Mouse (Mus musculus) CH12.LX (cell line): ENCODE measurements around the gene Cacng6. TPM values are rescaled to one million over a fixed set of nuclear protein-coding genes. Genes with fewer than 3 reads are reported as not detected.

Experiments used
- DNase-seq: peaks from one replicate; pipeline ENCODE4 v3.0.0-alpha.2; 2013; ENCODE audit errors: extremely low read depth
- H3K27ac ChIP-seq: 2 replicates; pipeline ENCODE4 v1.5.1; 2012; ENCODE audit warnings: low read depth, mild to moderate bottlenecking, control low read depth, moderate library complexity; ENCODE audit not compliant: insufficient read depth
- H3K27me3 ChIP-seq: replicated peaks from 2 replicates; pipeline ENCODE3; 2012; ENCODE audit warnings: inconsistent platforms
- H3K36me3 ChIP-seq, 2 experiments: replicated peaks in 1 of 2; 2 replicates each; pipeline versions ENCODE3 to v1.6.1; 2012; ENCODE audit warnings: inconsistent platforms in 1 of 2, low read length in 1 of 2, mild to moderate bottlenecking in 1 of 2, mixed read lengths in 1 of 2, moderate library complexity in 1 of 2; ENCODE audit not compliant: control insufficient read depth in 1 of 2, insufficient read depth in 1 of 2
- H3K4me1 ChIP-seq, 2 experiments: 2 replicates each; pipeline ENCODE4 v1.6.1; 2012; ENCODE audit warnings: inconsistent platforms in 1 of 2, moderate library complexity in 1 of 2; ENCODE audit not compliant: insufficient read depth in 2 of 2, control insufficient read depth in 1 of 2
- H3K4me2 ChIP-seq: 2 replicates; pipeline ENCODE4 v1.6.1; 2012; ENCODE audit warnings: low read depth, mild to moderate bottlenecking, control low read depth; ENCODE audit not compliant: poor library complexity, insufficient read depth, severe bottlenecking
- H3K4me3 ChIP-seq, 3 experiments: fragments of 150-350 bp in 1 of 3; sonication (generic) in 1 of 3; replicated peaks in 1 of 3; 2 replicates each; pipeline versions ENCODE3 to v1.5.1; 2011 to 2012; ENCODE audit warnings: low read depth in 2 of 3, low read length in 2 of 3, mild to moderate bottlenecking in 2 of 3, moderate library complexity in 2 of 3, control low read depth in 1 of 3, improper control_type of control experiment in 1 of 3, inconsistent platforms in 1 of 3, mixed read lengths in 1 of 3; ENCODE audit not compliant: poor library complexity in 1 of 3
- H3K79me2 ChIP-seq: replicated peaks from 2 replicates; pipeline ENCODE4 v1.6.1; 2012; ENCODE audit warnings: mild to moderate bottlenecking, moderate library complexity; ENCODE audit not compliant: control insufficient read depth, poor library complexity, insufficient read depth, severe bottlenecking; ENCODE audit errors: extremely low read depth
- H3K9ac ChIP-seq: 2 replicates; pipeline ENCODE4 v1.6.1; 2012; ENCODE audit warnings: low read depth, mild to moderate bottlenecking, control low read depth, moderate library complexity; ENCODE audit not compliant: insufficient read depth
- H3K9me3 ChIP-seq: replicated peaks from 2 replicates; pipeline ENCODE3; 2012; ENCODE audit warnings: low read length, inconsistent platforms, mixed read lengths
- BHLHE40 ChIP-seq: IDR thresholded peaks from 2 replicates; pipeline ENCODE4 v1.6.1; 2011; ENCODE audit warnings: mild to moderate bottlenecking, low read depth, low read length, improper control_type of control experiment
- CHD1 ChIP-seq: IDR thresholded peaks from 2 replicates; pipeline ENCODE4 v1.6.1; 2012; ENCODE audit warnings: low read depth, low read length, improper control_type of control experiment, inconsistent platforms
- EP300 ChIP-seq: IDR thresholded peaks from 2 replicates; pipeline ENCODE4 v1.6.1; 2011; ENCODE audit warnings: low read length, improper control_type of control experiment
- ETS1 ChIP-seq: conservative IDR thresholded peaks from 2 replicates; pipeline ENCODE4 v1.6.1; 2012; ENCODE audit warnings: low read depth, mild to moderate bottlenecking, inconsistent platforms, low read length, improper control_type of control experiment, moderate library complexity
- GABPA ChIP-seq: IDR thresholded peaks from 2 replicates; pipeline ENCODE4 v1.6.1; 2012; ENCODE audit warnings: low read depth, low read length, improper control_type of control experiment, inconsistent platforms; ENCODE audit not compliant: insufficient replicate concordance
- HCFC1 ChIP-seq: IDR thresholded peaks from 2 replicates; pipeline ENCODE4 v1.6.1; 2012; ENCODE audit warnings: low read depth, mild to moderate bottlenecking, inconsistent platforms, low read length, improper control_type of control experiment
- IRF4 ChIP-seq: IDR thresholded peaks from 2 replicates; pipeline ENCODE4 v1.6.1; 2014; ENCODE audit warnings: low read depth, mild to moderate bottlenecking, inconsistent platforms, low read length, improper control_type of control experiment
- JUN ChIP-seq: IDR thresholded peaks from 2 replicates; pipeline ENCODE4 v1.6.1; 2011; ENCODE audit warnings: low read depth, mild to moderate bottlenecking, low read length, improper control_type of control experiment, moderate library complexity; ENCODE audit not compliant: insufficient read depth
- JUND ChIP-seq: conservative IDR thresholded peaks from 2 replicates; pipeline ENCODE4 v1.6.1; 2011; ENCODE audit warnings: low read depth, low read length, improper control_type of control experiment
- KAT2A ChIP-seq: IDR thresholded peaks from 2 replicates; pipeline ENCODE4 v1.6.1; 2012; ENCODE audit warnings: low read length, improper control_type of control experiment, inconsistent platforms; ENCODE audit not compliant: insufficient replicate concordance
- MAFK ChIP-seq: IDR thresholded peaks from 2 replicates; pipeline ENCODE4 v1.6.1; 2011; ENCODE audit warnings: low read length, improper control_type of control experiment; ENCODE audit not compliant: insufficient replicate concordance
- MAX ChIP-seq: IDR thresholded peaks from 2 replicates; pipeline ENCODE4 v1.6.1; 2011; ENCODE audit warnings: low read length, improper control_type of control experiment
- MAZ ChIP-seq: IDR thresholded peaks from 2 replicates; pipeline ENCODE4 v1.6.1; 2012; ENCODE audit warnings: low read depth, mild to moderate bottlenecking, inconsistent platforms, low read length, improper control_type of control experiment, moderate library complexity
- MEF2A ChIP-seq: IDR thresholded peaks from 2 replicates; pipeline ENCODE4 v1.6.1; 2014; ENCODE audit warnings: low read depth, mild to moderate bottlenecking, inconsistent platforms, low read length, improper control_type of control experiment, borderline replicate concordance
- MXI1 ChIP-seq: IDR thresholded peaks from 2 replicates; pipeline ENCODE4 v1.6.1; 2011; ENCODE audit warnings: mild to moderate bottlenecking, low read depth, low read length, improper control_type of control experiment
- MYC ChIP-seq: IDR thresholded peaks from 2 replicates; pipeline ENCODE4 v1.6.1; 2011; ENCODE audit warnings: low read depth, mild to moderate bottlenecking, improper control_type of control experiment, low read length
- NELFE ChIP-seq: IDR thresholded peaks from 2 replicates; pipeline ENCODE4 v1.6.1; 2011; ENCODE audit warnings: low read depth, low read length, improper control_type of control experiment
- NRF1 ChIP-seq: IDR thresholded peaks from 2 replicates; pipeline ENCODE4 v1.6.1; 2014; ENCODE audit warnings: low read depth, mild to moderate bottlenecking, inconsistent platforms, low read length, improper control_type of control experiment, moderate library complexity
- POLR2A ChIP-seq: IDR thresholded peaks from 2 replicates; pipeline ENCODE4 v1.6.1; 2011; ENCODE audit warnings: low read depth, mild to moderate bottlenecking, improper control_type of control experiment, low read length
- RCOR1 ChIP-seq: conservative IDR thresholded peaks from 2 replicates; pipeline ENCODE4 v1.6.1; 2012; ENCODE audit warnings: low read depth, mild to moderate bottlenecking, inconsistent platforms, low read length, improper control_type of control experiment
- SMC3 ChIP-seq: IDR thresholded peaks from 2 replicates; pipeline ENCODE4 v1.6.1; 2011; ENCODE audit warnings: low read depth, low read length, improper control_type of control experiment
- TCF12 ChIP-seq: IDR thresholded peaks from 2 replicates; pipeline ENCODE4 v1.6.1; 2014; ENCODE audit warnings: low read depth, mild to moderate bottlenecking, inconsistent platforms, low read length, improper control_type of control experiment
- UBTF ChIP-seq: IDR thresholded peaks from 2 replicates; pipeline ENCODE4 v1.6.1; 2012; ENCODE audit warnings: low read depth, mild to moderate bottlenecking, inconsistent platforms, low read length, improper control_type of control experiment, moderate library complexity
- USF1 ChIP-seq: IDR thresholded peaks from 2 replicates; pipeline ENCODE4 v1.6.1; 2014; ENCODE audit warnings: low read depth, mild to moderate bottlenecking, inconsistent platforms, low read length, improper control_type of control experiment
- USF2 ChIP-seq: conservative IDR thresholded peaks from 2 replicates; pipeline ENCODE4 v1.6.1; 2011; ENCODE audit warnings: low read depth, low read length, improper control_type of control experiment
- ZC3H11A ChIP-seq: IDR thresholded peaks from 2 replicates; pipeline ENCODE4 v1.6.1; 2012; ENCODE audit warnings: low read depth, mild to moderate bottlenecking, inconsistent platforms, low read length, improper control_type of control experiment
- ZKSCAN1 ChIP-seq: IDR thresholded peaks from 2 replicates; pipeline ENCODE4 v1.6.1; 2012; ENCODE audit warnings: low read depth, inconsistent platforms, low read length, improper control_type of control experiment, borderline replicate concordance
- ZMIZ1 ChIP-seq: IDR thresholded peaks from 2 replicates; pipeline ENCODE4 v1.6.1; 2012; ENCODE audit warnings: low read depth, mild to moderate bottlenecking, inconsistent platforms, low read length, improper control_type of control experiment
- ZNF384 ChIP-seq: IDR thresholded peaks from 2 replicates; pipeline ENCODE4 v1.6.1; 2012; ENCODE audit warnings: low read depth, low read length, improper control_type of control experiment, inconsistent platforms
- dilution Hi-C: fragments of 300-500 bp; cut with MboI; formaldehyde crosslinking; loops from 2 replicates; pipeline ENCODE4 v1.14.3; 2020; ENCODE audit warnings: low sequenced_read_pairs; ENCODE audit not compliant: extremely low pct_unique_long_range_greater_than_20kb, extremely low pct_ligation_motif_present
- in situ Hi-C: fragments of 300-500 bp; cut with MboI; formaldehyde crosslinking; loops from 3 replicates; pipeline ENCODE4 v1.14.3; 2019; ENCODE audit warnings: low sequenced_read_pairs, low pct_ligation_motif_present, low pct_unique_long_range_greater_than_20kb, mixed read lengths
- polyA plus RNA-seq: library from polyadenylated mRNA; unstranded; fragments of >175 nt; gene quantifications from 2 replicates; pipeline ENCODE4 v1.2.1, GENCODE M21; 2012; ENCODE audit warnings: low read depth; ENCODE audit not compliant: insufficient read length
- total RNA-seq, 2 experiments: library from RNA; depleted of rRNA; stranded (reverse); fragments of 300-350 nt in 1 of 2; fragments of >200 nt in 1 of 2; gene quantifications; 2 replicates each; pipeline ENCODE4 v1.2.3; 2012 to 2014

Gene Cacng6
- total and polyA plus RNA-seq, 3 experiments, result not detected

DNA sequence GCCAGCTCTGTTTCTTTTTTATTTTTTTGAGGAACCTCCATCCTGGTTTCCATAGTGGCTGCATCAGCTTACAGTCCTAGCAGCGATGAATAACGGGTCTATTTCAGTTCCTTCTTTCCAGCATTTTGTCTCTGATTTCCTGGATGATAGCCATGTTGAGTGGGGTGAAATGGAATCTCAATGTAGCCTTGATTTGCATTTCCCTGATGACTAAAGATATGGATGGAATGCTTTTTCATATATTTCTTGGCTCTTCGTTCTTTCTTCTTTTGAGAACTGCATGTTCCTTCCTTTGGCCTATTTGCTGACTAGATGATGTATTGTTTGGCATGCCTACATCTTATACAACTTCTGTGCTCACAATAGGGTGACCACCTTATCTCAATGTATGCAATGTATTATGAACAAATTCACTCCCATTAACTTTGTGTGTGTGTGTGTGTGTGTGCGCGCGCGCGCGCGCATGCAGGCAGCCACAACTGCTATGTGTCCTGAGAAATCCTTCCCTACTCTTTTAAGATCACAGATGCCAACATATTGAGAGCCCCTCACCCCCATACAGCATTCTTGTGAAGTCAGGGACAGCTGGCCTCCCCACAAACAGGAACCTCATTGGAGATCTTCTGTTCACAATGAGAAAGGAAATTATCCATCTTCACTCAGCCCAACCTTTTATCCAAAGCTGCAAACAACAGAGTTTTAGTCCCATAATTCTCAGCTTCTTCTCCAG is 33.3 kb downstream of the Cacng6 start:
- in situ Hi-C loops (no loop called here), dilution Hi-C loops (no loop called here)
- Histone ChIP-seq H3K27me3 (no peaks in the 10 kb centered on the region), H3K4me1 (peaks cover 0 to 27% of the 10 kb centered on the region in 2 experiments; a peak in 2 of 4 replicates), H3K9ac (no peak overlapping the region), H3K4me2 (no peak overlapping the region), H3K79me2 (no peaks in the 10 kb centered on the region), H3K27ac (no peak overlapping the region), H3K36me3 (no peaks in the 10 kb centered on the region), H3K4me3 (no peak overlapping the region), H3K9me3 (no peaks in the 10 kb centered on the region)
- DNase-seq, result no peak
- TF ChIP-seq EP300 (no peak), ZC3H11A (no peak), CHD1 (no peak), SMC3 (no peak), IRF4 (no peak), BHLHE40 (no peak), USF1 (no peak), HCFC1 (no peak), GABPA (no peak), MAZ (no peak), ETS1 (no peak), ZKSCAN1 (no peak), MEF2A (no peak), JUND (no peak), UBTF (no peak), ZNF384 (no peak), RCOR1 (no peak), MAX (no peak), MYC (no peak), TCF12 (no peak)
- TF ChIP-seq, all 38 proteins: peak for 0

GRCm38 (mm10) chr7:3457841-3458217 is 33.8 kb downstream of the Cacng6 start:
- Histone ChIP-seq H3K4me2 (no peak overlapping the region), H3K79me2 (no peaks in the 10 kb centered on the region), H3K4me3 (no peak overlapping the region), H3K4me1 (peaks cover 0 to 21% of the 10 kb centered on the region in 2 experiments; a peak in 2 of 4 replicates), H3K9ac (no peak overlapping the region), H3K27ac (no peak overlapping the region), H3K27me3 (no peaks in the 10 kb centered on the region), H3K36me3 (no peaks in the 10 kb centered on the region), H3K9me3 (no peaks in the 10 kb centered on the region)
- in situ Hi-C loops, result no loop called here
- no peak for DNase-seq
- TF ChIP-seq NELFE (no peak), ZMIZ1 (no peak), POLR2A (no peak), MAFK (no peak), JUND (no peak), MAX (no peak), NRF1 (no peak), SMC3 (no peak), JUN (no peak), MEF2A (no peak), MAZ (no peak), MXI1 (no peak), KAT2A (no peak), USF2 (no peak)
- dilution Hi-C loops, result no loop called here
